Mouse (Mus musculus): ENCODE measurements around the gene Tctex1d2.
"Not testable (repeated sequence)": the region's sequence is repeated elsewhere in the genome, so short reads cannot be mapped to it uniquely, and the experiment has no call there.

- TF ChIP-seq GATA1, TAL1 (IDR thresholded peaks at IDR 0.05; ENCODE audit: low read length): not testable (repeated sequence)
Observed at GRCm38 (mm10) chr16:32444615-32445014, 25.1 kb downstream of the Tctex1d2 start.
